Mouse (Mus musculus): ENCODE data around the gene Tesk1. TPM values are rescaled to one million over a fixed set of nuclear protein-coding genes. Genes with fewer than 3 reads are reported as not detected.
A peak's percentile ranks its signal among the peaks of the same experiment; 100 is the strongest.
"Not testable (repeated sequence)": the region's sequence is repeated elsewhere in the genome, so short reads cannot be mapped to it uniquely, and the experiment has no call there.

Gene Tesk1
- total RNA-seq, 2 experiments from 2014 or later, result 76.2 to 76.3 TPM

DNA sequence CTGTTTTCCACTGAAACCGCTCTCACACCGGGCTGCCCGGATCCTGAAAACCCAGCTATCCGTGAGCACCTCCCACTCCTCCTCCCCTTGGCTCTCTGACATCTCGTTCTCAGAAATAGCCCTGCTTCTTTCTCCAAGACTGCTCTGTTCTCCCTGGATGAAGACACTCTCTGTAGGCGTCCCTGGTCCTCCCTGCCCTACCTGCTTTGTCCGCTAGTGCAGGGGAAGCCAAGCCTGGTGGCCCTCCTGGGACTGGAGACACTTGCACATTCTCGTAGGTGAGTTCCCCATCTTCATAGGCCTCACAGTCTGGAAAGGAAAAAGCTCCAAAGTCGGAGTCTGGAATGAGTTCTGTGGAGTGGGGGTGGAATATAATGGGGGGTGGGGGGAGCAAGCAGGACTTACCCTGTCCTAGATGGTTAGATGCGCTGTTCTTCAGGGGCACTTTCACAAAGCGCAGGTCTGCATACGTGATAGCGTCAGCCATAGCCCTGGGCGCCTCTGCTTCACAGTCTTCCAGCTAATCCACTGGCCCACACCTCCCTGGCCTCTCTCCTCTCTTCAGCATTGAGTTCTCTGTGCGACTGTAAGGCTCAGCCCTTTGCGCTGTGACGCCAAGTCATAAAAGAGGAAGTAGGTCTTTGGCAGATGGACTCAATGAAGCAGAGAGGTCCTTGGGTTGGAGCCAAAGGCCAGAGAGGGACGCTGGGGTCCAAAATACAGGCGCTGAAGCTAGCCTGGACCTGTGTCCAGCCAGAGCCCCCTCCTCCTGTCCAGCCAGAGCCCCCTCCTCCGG is 12.5 kb downstream of the Tesk1 start, which contains the start of gene Cd72:
Cd72 (minus strand) TSS at position 588 of the 796 bp plus-strand sequence.
- DNase-seq, result no peak

DNA sequence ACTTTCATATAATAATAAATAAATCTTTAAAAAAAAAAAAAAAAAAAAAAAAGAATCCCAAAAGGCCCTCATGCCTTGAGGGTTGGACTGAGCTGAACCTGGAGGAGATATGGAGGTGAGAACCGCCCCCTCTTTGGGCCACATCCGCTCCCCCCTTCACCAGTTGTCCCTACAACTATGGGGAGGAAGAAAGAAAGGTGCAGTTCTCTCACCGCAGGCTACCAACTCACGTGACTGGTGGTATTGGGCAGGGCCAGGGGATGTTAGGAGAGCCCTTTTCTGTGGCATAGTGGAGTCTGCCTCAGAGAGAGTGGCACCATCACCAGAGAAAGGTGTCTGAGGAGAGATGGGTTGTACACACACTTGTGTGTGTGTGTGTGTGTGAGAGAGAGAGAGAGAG is 14.7 kb downstream of the Tesk1 start:
- DNase-seq, result no peak

DNA sequence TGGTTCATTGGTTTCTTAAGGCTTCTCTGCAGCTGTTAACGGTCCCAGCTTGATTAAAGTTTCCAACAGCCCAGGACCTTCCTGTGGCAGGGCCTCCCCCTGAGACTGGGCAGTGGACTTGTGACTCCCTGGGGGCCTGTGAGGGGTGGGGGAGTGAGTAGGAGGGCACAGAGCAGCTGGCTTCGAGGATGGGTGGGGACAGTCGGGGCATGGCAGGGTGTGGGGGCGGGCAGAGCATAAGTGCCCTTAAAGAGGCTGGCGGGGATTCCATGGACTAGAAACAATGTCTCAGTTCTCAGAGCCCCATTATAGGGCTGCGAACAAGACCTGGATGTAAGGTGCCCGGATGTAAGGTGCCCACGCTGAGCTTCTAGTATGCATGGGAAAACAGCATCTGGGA is 15.4 kb downstream of the Tesk1 start:
- DNase-seq, result no peak

DNA sequence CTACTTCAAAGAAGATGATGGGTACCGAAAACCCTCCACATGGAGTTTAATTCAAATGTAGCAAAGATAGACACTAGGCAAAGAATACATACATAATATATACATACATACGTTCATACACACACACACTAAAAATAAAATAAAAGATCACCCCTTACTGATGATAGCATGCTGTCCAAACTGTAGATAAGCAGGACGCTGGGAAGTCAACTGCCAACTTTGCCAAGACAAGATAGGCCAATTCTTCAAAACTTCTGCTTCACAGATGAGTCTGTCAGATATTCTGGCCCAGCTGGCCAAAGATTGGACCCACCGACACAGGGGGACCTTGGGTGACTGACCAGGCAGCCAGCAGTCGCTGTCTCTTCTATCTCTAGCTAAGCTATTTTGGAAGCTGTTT is 21.4 kb downstream of the Tesk1 start:
- DNase-seq, result no peak

DNA sequence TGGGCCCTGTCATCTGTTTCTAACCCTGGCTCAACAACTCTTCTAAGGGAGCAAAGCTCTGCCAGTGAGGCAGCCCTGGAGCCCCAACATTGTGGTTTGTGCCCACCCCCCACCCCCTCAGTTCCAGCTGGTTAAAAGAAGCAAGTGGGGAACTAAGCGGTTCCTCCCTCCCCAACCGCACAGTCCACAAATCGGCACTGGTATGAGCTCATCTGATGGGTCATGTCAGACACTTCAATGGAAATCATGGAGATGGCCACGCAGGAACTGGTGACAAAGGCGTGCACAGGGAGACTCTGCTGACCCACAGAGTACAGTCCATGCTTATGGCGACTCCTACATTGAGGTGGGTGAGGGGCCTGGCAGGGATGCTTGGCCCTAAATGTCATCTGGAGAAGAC is 24.2 kb downstream of the Tesk1 start:
- no peak for DNase-seq

DNA sequence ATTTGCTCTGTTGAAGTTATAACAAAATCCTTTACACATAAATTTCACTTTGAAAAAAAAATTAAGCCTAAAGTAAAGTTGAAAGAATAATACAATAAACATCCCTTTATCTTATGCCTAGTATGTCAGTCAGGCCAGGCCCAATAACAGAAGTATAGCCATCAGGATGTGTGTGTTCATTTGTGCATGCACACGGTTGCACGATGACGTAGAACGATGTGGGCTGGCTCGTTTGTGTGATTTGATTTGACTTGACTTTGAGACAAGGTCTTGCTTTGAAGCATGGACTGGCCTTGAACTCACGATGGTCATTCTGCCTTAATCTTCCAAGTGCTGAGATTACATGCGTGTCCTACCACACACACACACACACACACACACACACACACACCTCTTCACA is 25.1 kb downstream of the Tesk1 start:
- no peak for DNase-seq

DNA sequence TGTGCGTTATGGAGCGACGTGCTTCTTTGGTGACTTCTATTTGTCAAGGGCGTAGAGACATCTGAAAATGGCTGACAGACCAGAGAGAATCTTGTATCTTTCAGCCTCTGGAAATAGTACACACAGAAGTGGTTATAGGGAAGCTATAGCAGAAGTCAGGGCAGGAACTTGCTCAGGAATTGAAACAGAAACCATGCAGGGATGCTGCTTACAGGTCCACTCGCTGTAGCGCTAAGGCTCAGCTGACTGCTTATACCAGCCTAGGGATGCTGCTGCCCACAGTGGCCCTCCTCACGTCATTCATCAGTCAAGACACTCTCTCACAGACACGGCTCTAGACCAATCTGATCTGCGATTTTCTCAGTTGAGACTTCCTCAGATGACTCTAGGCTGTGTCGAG is 28.6 kb downstream of the Tesk1 start:
- no peak for DNase-seq

DNA sequence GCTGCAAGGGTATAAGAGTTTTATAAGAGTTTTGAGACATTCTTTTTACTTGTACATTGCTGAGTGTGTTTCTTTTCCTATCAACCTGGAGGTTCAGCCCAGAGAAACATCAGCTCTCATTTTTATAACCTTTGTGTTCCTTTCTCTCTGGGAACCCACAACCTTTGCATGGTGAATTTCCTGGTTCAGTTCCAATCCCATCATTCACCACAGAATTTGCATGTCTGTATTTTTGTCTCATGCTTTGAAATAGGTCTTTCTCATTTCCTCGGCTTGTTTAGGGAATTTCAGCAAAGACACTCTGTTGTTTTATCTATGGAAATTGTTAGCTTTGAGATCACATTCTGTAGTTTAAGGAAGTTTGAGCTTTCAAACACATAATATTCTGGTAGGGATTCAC is 31.9 kb downstream of the Tesk1 start:
- DNase-seq, result no peak

GRCm38 (mm10) chr4:43476604-43477003 is 34.9 kb downstream of the Tesk1 start:
- no peak for DNase-seq

DNA sequence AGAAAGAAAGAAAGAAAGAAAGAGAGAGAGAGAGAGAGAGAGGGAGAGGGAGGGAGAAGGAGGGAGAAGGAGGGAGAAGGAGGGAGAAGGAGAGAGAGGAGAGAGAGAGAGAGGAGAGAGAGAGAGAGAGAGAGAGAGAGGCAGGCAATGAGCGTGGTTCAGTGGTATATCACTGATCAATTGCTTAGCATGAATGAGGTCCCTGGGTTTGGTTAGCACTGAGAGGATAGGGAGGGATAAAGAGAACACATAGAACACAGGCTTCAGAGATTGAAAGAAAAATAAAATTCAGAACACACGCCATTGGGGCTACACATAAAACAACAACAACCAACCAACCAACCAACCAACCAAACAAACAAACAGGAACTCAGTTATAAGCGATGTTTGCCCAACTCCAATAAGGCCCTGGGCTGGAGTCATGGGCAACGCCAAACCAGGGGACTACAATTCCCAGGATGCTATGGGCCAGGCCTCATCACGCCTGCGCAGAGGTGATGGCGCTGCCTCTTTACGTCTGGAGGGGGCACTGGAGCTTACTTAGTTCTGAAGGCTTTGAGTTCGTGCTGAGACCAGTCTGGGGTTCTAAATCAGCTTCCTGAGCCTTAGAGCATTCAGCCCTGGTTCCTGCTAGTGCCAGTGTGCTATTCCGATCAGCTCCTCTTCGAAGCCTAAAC is 36.3 kb downstream of the Tesk1 start:
- DNase-seq, result peak; percentile 79 to 81

DNA sequence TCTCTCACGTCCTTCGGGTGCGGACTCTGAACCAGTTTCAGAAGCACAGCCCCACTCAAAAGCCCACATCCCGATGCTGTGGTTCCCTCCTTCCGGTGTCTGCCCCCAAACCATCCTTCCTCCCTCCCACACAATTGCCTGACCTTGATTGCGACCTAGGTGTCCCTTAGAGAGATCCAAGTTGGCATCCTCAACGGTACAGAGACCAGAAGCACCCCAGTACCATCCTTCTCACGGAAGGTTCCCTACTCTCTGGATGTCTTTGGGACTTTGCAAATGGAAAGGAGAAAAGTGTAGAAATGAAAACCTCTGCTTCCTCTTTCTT is 36.8 kb downstream of the Tesk1 start:
- no peak for DNase-seq

DNA sequence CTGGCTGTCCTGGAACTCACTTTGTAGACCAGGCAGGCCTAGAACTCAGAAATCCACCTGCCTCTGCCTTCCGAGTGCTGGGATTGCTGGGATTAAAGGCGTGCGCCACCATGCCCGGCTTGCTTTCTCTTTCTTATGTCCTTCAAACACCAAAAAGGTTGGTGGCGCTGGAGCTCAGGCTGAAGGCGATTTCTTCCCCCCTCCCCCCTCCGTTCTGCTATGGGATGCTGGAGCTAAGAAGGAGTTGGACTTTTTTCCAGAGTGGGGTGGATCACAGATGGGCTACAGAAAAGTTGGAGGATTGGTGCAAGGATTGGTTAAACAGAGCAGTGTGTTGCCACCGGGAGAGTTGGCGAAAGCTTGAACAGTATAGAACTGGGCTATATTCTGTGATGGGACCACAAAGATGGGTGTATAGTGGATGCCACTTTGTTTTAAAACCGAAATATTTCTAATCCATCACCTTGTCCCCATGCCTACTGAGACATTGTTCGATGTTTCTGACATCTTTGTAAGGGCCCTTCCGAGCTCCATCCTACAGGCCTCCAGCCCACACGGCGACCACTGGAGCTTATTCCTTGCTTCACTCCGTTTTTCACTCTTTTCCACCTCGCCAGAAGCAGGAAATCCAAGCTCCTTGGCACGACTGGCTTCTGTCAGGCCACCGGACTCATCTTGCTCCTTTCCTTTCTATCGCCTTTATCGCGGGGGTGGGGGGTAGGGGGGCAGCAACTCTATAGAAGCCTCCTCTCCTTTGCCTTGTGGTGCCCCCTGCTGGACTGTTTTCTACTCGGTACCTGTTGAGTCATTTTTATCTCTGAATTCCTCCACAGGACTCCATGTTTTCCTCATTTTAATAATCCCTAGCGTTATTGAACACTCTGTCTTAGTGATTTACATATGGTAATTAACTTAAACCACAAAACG is 37.4 kb downstream of the Tesk1 start:
- DNase-seq, result peak in 1 of 2 experiments; percentile 24

GRCm38 (mm10) chr4:43480985-43481384 is 39.2 kb downstream of the Tesk1 start:
- no peak for DNase-seq

GRCm38 (mm10) chr4:43481894-43482456 is 40.2 kb downstream of the Tesk1 start:
- DNase-seq, result no peak

DNA sequence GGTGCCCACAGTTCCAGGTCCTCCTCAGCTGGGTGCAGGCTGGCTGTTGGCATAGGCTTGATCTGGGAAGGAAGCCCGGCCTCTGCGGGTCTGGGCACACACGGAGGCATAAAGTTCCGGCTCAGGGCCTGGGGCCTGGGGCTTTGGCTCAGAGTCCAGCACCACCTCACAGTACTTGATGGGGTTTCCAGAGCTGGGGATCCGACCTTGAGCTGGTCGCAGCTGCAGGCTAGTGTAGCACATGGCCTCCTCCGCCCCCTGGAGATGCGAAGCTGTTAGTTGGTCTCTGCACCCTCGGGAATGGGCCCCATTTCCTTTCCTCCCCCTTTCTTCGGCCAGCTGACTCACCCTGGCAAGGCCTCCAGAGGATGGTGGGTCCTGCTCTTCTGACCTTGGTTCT is 40.9 kb downstream of the Tesk1 start:
- DNase-seq, result no peak

DNA sequence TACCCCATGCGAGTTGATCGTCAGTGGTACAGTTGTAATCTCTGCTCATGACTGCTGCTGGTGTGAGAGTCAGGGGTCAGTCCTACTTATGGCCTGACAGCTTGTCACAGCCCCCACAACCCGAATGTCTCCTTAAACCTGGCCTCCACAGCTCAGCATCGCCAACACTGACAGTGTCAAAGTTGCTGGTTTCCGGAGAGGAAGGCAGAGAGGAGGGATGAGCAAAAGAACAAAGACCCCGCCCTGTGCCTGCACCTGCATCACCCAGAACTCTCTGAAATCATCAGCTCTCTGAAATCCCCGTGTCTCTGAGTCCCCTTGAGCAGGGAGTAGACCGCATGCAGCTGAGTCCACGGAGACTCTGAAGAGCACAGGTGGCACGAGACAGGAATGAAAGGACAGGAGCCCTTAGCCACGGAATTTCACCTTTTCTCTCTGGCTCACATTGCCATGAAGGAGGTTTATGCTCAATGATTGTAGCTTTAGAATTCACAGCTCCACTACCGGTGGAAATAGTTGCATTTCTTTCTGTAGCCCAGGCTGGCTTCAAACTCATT is 41.9 kb downstream of the Tesk1 start, which contains the start of gene Sit1:
Sit1 (minus strand) TSS at position 200 of the 557 bp plus-strand sequence.
- DNase-seq, result no peak

- DNase-seq, result not testable (repeated sequence)
These were observed 43.9 kb downstream of the Tesk1 start for GRCm38 (mm10) chr4:43485666-43486065.

GRCm38 (mm10) chr4:43489611-43490010 is 47.9 kb downstream of the Tesk1 start:
- DNase-seq, result no peak

DNA sequence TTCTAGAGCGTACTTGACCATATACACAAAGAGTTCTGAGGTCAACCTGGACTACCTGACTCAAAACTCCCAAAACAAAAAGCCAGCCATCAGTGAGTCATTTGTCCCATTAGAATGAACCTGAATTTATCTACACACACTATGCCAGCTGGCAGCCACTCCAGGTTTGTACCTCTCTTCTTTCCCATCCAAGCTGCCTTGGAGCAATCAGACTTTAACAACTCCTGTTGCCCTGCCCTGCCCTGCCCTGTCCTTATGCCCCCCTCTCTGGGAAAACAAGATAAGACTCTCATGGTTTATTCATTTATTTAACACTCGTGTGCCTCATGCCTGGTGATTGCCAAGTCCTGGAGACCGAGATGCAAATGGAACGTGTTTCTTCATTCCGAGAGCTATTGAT is 49.1 kb downstream of the Tesk1 start:
- no peak for DNase-seq

DNA sequence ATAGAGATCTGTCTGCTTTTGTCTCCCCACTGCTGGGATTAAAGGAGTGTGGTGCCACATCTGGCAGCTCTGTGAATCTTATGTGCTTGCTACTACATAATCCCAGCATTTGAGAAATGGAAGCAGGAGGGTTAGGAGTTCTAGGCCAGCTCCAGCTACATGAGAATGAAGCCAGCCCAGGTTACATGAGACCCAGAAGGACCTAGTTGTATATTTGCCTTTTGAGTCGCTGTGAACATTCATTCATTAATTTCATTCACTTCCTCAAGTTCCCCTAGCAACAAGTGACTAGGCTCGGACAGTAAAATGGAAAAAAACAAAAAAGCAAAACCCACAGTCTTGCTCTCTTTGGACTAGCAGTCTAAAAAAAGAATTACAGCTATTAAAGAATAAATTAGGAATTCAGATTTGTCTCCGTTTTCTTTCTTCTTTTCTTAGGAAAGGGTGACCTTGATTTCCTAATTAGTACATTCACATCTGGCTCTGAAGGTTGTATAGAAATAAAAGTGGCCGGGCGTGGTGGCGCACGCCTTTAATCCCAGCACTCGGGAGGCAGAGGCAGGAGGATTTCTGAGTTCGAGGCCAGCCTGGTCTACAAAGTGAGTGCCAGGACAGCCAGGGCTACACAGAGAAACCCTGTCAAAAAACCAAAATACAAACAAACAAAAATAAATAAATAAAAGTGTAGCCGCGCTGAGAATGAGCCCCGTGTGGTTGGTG is 50.5 kb downstream of the Tesk1 start:
- DNase-seq, result no peak

GRCm38 (mm10) chr4:43492821-43493185 is 51.1 kb downstream of the Tesk1 start, which contains the start of gene Ccdc107:
Ccdc107 (plus strand) TSS chr4:43492900.
- DNase-seq, result peak; percentile 92 to 94
